Mouse (Mus musculus) spleen, adult 2 months (tissue): ENCODE measurements around the gene Fank1.

Experiments used
- CTCF ChIP-seq: fragments of 200-500 bp; IDR thresholded peaks from 2 replicates; pipeline ENCODE4 v1.5.1; 2011; ENCODE audit warnings: mild to moderate bottlenecking, inconsistent platforms; ENCODE audit not compliant: insufficient read depth, insufficient read length, insufficient replicate concordance; ENCODE audit errors: extremely low read depth
- POLR2A ChIP-seq: fragments of 200-500 bp; IDR thresholded peaks from 2 replicates; pipeline ENCODE4 v1.6.1; 2011; ENCODE audit warnings: low read depth, low read length, inconsistent platforms

GRCm38 (mm10) chr7:133729351-133729750 is 47.3 kb upstream of the Fank1 start:
- TF ChIP-seq CTCF, result no peak
- TF ChIP-seq POLR2A, result no peak
